Mouse (Mus musculus) MEL (cell line): ENCODE data around the gene Ror1. TPM values are rescaled to one million over a fixed set of nuclear protein-coding genes. Genes with fewer than 3 reads are reported as not detected.

ENCODE experiments used
- DNase-seq: peaks from one replicate; pipeline ENCODE4 v3.0.0; 2011; ENCODE audit warnings: low read depth, low spot score
- H3K27ac ChIP-seq: 2 replicates; pipeline ENCODE4 v1.5.1; 2012; ENCODE audit warnings: low read depth, mild to moderate bottlenecking, control low read depth, low read length, moderate library complexity; ENCODE audit not compliant: control insufficient read depth
- H3K27me3 ChIP-seq, 2 experiments: fragments of 150-350 bp in 1 of 2; sonication (generic) in 1 of 2; 2 replicates each; pipeline ENCODE4 v1.6.1; 2012; ENCODE audit warnings: low read length in 2 of 2, mild to moderate bottlenecking in 2 of 2, improper control_type of control experiment in 1 of 2, moderate library complexity in 1 of 2; ENCODE audit not compliant: insufficient read depth in 2 of 2, control insufficient read depth in 1 of 2
- H3K36me3 ChIP-seq, 2 experiments: 2 replicates each; pipeline ENCODE4 v1.6.1; 2012 to 2014; ENCODE audit warnings: low read length in 2 of 2, improper control_type of control experiment in 1 of 2, inconsistent platforms in 1 of 2, mild to moderate bottlenecking in 1 of 2; ENCODE audit not compliant: insufficient read depth in 2 of 2, control insufficient read depth in 1 of 2
- H3K4me1 ChIP-seq, 2 experiments: fragments of 150-350 bp in 1 of 2; sonication (generic) in 1 of 2; 2 replicates each; pipeline ENCODE4 v1.6.1; 2012; ENCODE audit warnings: low read length in 2 of 2, improper control_type of control experiment in 1 of 2, mild to moderate bottlenecking in 1 of 2; ENCODE audit not compliant: insufficient read depth in 2 of 2, control insufficient read depth in 1 of 2
- H3K4me3 ChIP-seq, 2 experiments: fragments of 150-350 bp in 1 of 2; sonication (generic) in 1 of 2; 2 replicates each; pipeline ENCODE4 v1.5.1; 2012; ENCODE audit warnings: low read depth in 2 of 2, low read length in 2 of 2, mild to moderate bottlenecking in 2 of 2, moderate library complexity in 2 of 2, control low read depth in 1 of 2, improper control_type of control experiment in 1 of 2; ENCODE audit not compliant: control insufficient read depth in 1 of 2, insufficient read depth in 1 of 2
- H3K79me2 ChIP-seq: 2 replicates; pipeline ENCODE4 v1.6.1; 2012; ENCODE audit warnings: mild to moderate bottlenecking, low read length, moderate library complexity; ENCODE audit not compliant: control insufficient read depth, poor library complexity, insufficient read depth
- H3K9ac ChIP-seq: 2 replicates; pipeline ENCODE4 v1.6.1; 2012; ENCODE audit warnings: low read depth, mild to moderate bottlenecking, control low read depth, low read length, moderate library complexity; ENCODE audit not compliant: control insufficient read depth, poor library complexity, severe bottlenecking
- H3K9me3 ChIP-seq: fragments of 150-350 bp; sonication (generic); replicated peaks from 2 replicates; pipeline ENCODE4 v1.6.1; 2012; ENCODE audit warnings: mild to moderate bottlenecking, low read length, improper control_type of control experiment, moderate library complexity; ENCODE audit not compliant: insufficient read depth
- BHLHE40 ChIP-seq: IDR thresholded peaks from 2 replicates; pipeline ENCODE4 v1.6.1; 2012; ENCODE audit warnings: low read depth, mild to moderate bottlenecking, inconsistent platforms, low read length, improper control_type of control experiment, borderline replicate concordance
- CHD1 ChIP-seq: IDR thresholded peaks from 2 replicates; pipeline ENCODE4 v1.6.1; 2012; ENCODE audit warnings: low read depth, mild to moderate bottlenecking, inconsistent platforms, low read length, improper control_type of control experiment
- CTCF ChIP-seq, 3 experiments: IDR thresholded peaks in 2 of 3; conservative IDR thresholded peaks in 1 of 3; 2 replicates each; pipeline ENCODE4 v1.5.1; 2011 to 2012; ENCODE audit warnings: low read length in 3 of 3, low read depth in 2 of 3, mild to moderate bottlenecking in 2 of 3, improper control_type of control experiment in 1 of 3, inconsistent platforms in 1 of 3, mixed read lengths in 1 of 3, moderate library complexity in 1 of 3; ENCODE audit not compliant: control insufficient read depth in 1 of 3, insufficient read depth in 1 of 3, poor library complexity in 1 of 3, severe bottlenecking in 1 of 3
- ETS1 ChIP-seq: IDR thresholded peaks from 2 replicates; pipeline ENCODE4 v1.6.1; 2012; ENCODE audit warnings: low read depth, mild to moderate bottlenecking, inconsistent platforms, low read length, improper control_type of control experiment, moderate library complexity
- GATA1 ChIP-seq: IDR thresholded peaks from 2 replicates; pipeline ENCODE4 v1.6.1; 2011; ENCODE audit warnings: low read depth, low read length, improper control_type of control experiment
- JUND ChIP-seq: IDR thresholded peaks from 2 replicates; pipeline ENCODE4 v1.6.1; 2011; ENCODE audit warnings: low read depth, mild to moderate bottlenecking, improper control_type of control experiment, low read length
- MAX ChIP-seq: IDR thresholded peaks from 2 replicates; pipeline ENCODE4 v1.6.1; 2011; ENCODE audit warnings: low read length, improper control_type of control experiment
- MAZ ChIP-seq: IDR thresholded peaks from 2 replicates; pipeline ENCODE4 v1.6.1; 2012; ENCODE audit warnings: low read depth, mild to moderate bottlenecking, inconsistent platforms, low read length, improper control_type of control experiment
- MEF2A ChIP-seq: IDR thresholded peaks from 2 replicates; pipeline ENCODE4 v1.6.1; 2014; ENCODE audit warnings: low read depth, mild to moderate bottlenecking, inconsistent platforms, low read length, improper control_type of control experiment; ENCODE audit not compliant: poor library complexity, insufficient replicate concordance, severe bottlenecking; ENCODE audit errors: extremely low read depth
- MYC ChIP-seq: IDR thresholded peaks from 2 replicates; pipeline ENCODE4 v1.6.1; 2011; ENCODE audit warnings: low read depth, mild to moderate bottlenecking, low read length, improper control_type of control experiment, moderate library complexity
- POLR2A ChIP-seq, 2 experiments: IDR thresholded peaks; 2 replicates each; pipeline ENCODE4 v1.6.1; 2011 to 2012; ENCODE audit warnings: low read length in 2 of 2, mild to moderate bottlenecking in 2 of 2, control low read depth in 1 of 2, improper control_type of control experiment in 1 of 2, low read depth in 1 of 2, moderate library complexity in 1 of 2; ENCODE audit not compliant: control insufficient read depth in 1 of 2, insufficient read depth in 1 of 2, poor library complexity in 1 of 2
- RCOR1 ChIP-seq: IDR thresholded peaks from 2 replicates; pipeline ENCODE4 v1.6.1; 2012; ENCODE audit warnings: low read depth, mild to moderate bottlenecking, inconsistent platforms, low read length, improper control_type of control experiment
- SMC3 ChIP-seq: IDR thresholded peaks from 2 replicates; pipeline ENCODE4 v1.6.1; 2011; ENCODE audit warnings: low read depth, low read length, improper control_type of control experiment
- TAL1 ChIP-seq: IDR thresholded peaks from 2 replicates; pipeline ENCODE4 v1.6.1; 2012; ENCODE audit warnings: mild to moderate bottlenecking, inconsistent platforms, low read length, moderate library complexity, mixed read lengths
- TBP ChIP-seq: IDR thresholded peaks from 2 replicates; pipeline ENCODE4 v1.8.0; 2011; ENCODE audit warnings: low read depth, low read length, improper control_type of control experiment
- TCF12 ChIP-seq: IDR thresholded peaks from 2 replicates; pipeline ENCODE4 v1.6.1; 2014; ENCODE audit warnings: low read depth, mild to moderate bottlenecking, inconsistent platforms, low read length, improper control_type of control experiment, moderate library complexity
- USF2 ChIP-seq, 2 experiments: IDR thresholded peaks; 2 replicates each; pipeline ENCODE4 v1.6.1; 2011 to 2012; ENCODE audit warnings: improper control_type of control experiment in 2 of 2, low read length in 2 of 2, borderline replicate concordance in 1 of 2, inconsistent platforms in 1 of 2, low read depth in 1 of 2, mild to moderate bottlenecking in 1 of 2; ENCODE audit not compliant: insufficient read depth in 1 of 2
- polyA plus RNA-seq, 2 experiments: library from polyadenylated mRNA; stranded (reverse) in 1 of 2; unstranded in 1 of 2; fragments of >175 nt in 1 of 2; fragments of >200 nt in 1 of 2; gene quantifications; 2 replicates each; pipeline versions ENCODE4 v1.2.1 to v1.2.4; 2012; ENCODE audit warnings: low replicate concordance in 2 of 2, low read depth in 1 of 2; ENCODE audit not compliant: insufficient read length in 2 of 2, insufficient read depth in 1 of 2, missing spikeins in 1 of 2
- total RNA-seq: library from RNA; depleted of rRNA; stranded (reverse); fragments of 300-350 nt; gene quantifications from 2 replicates; pipeline ENCODE4 v1.2.3, GENCODE M21; 2012

The Ror1 gene
- total and polyA plus RNA-seq, 3 experiments = not detected

DNA sequence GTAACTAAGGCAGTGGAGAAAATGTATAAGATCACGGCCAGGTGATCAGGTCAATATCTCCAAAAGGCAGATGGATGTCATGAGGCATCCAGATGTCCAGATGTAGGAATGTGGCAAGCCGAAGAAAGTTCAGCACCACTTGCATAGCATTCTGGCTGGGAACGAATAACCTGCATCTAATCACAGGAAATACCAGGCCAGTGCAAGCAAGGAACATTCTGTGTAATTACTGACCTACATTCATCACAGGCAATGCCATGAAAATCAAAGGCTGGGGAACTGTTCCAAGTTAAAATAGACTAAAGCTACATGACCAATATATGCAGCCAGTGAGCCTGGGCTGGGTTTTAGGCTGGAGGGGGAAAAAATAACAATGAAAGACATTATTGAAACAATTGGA, 140.7 kb downstream of the Ror1 start:
- no peaks in the 10 kb centered on the region for H3K36me3 ChIP-seq
- TF ChIP-seq ETS1 = no peak
- TF ChIP-seq GATA1 = no peak
- no peak for TF ChIP-seq MAZ
- TF ChIP-seq MAX = no peak
- no peak for TF ChIP-seq MEF2A
- no peak for TF ChIP-seq POLR2A (IDR thresholded peaks at IDR 0.05; ENCODE audit: control insufficient read depth in 1 of 2, insufficient read depth in 1 of 2, low read depth in 1 of 2, low read length in 2 of 2, poor library complexity in 1 of 2)
- TF ChIP-seq RCOR1 = no peak
- TF ChIP-seq JUND = no peak
- no peak for TF ChIP-seq BHLHE40
- no peak for TF ChIP-seq CHD1
- no peak for TF ChIP-seq SMC3
- TF ChIP-seq TAL1 = no peak
- no peak for TF ChIP-seq MYC
- no peak for TF ChIP-seq CTCF (IDR thresholded peaks at IDR 0.05 in 2 of 3, conservative IDR thresholded peaks at IDR 0.05 in 1 of 3; ENCODE audit: control insufficient read depth in 1 of 3, insufficient read depth in 1 of 3, low read depth in 2 of 3, low read length in 3 of 3, poor library complexity in 1 of 3, severe bottlenecking in 1 of 3)
- H3K79me2 ChIP-seq = no peaks in the 10 kb centered on the region
- no peaks in the 10 kb centered on the region for H3K9me3 ChIP-seq
- H3K4me3 ChIP-seq = no peak overlapping the region
- no peak for DNase-seq
- H3K27ac ChIP-seq = no peak overlapping the region
- H3K27me3 ChIP-seq = no peaks in the 10 kb centered on the region
- no peak overlapping the region for H3K9ac ChIP-seq
- H3K4me1 ChIP-seq = no peaks in the 10 kb centered on the region

DNA sequence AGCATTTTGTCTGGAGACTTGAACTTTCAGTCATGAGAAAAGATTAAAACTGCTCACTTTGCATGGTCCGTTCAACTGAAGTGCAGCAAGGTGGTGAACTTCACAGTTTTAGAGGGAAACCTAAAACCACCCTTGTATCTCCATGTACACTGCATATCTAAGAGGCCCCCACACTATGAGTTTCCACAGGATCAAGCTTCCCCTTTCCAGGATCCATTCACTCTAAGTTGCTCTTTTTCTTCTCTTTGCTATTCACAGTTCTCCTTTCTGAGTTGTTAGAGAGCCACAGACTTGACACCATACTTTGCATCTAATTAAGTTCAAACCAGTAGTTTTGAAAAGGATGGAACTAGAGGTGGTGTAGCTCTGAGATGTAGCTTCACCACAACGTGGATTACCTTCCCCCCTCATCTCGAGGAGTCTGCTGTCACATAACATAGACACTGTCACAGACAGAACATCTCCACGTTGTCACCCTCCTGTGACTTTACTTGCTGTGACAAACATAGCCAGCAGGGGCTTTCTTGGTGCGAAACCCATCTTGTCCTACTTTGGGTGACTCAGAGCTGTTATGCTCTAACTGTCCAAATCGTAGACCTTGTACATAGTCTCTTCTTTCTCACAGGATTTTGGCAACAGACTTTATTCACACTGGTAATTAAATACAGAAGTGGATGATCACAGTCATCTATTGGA, 146.6 kb downstream of the Ror1 start:
- H3K4me3 ChIP-seq = no peak overlapping the region
- H3K27ac ChIP-seq = no peak overlapping the region
- no peaks in the 10 kb centered on the region for H3K27me3 ChIP-seq
- no peaks in the 10 kb centered on the region for H3K79me2 ChIP-seq
- TF ChIP-seq USF2 (IDR thresholded peaks at IDR 0.05; ENCODE audit: borderline replicate concordance in 1 of 2, insufficient read depth in 1 of 2, low read depth in 1 of 2, low read length in 2 of 2) (no peak), TBP (no peak), TCF12 (no peak)
- no peak for DNase-seq
- no peak overlapping the region for H3K9ac ChIP-seq
- H3K36me3 ChIP-seq = no peaks in the 10 kb centered on the region
- H3K4me1 ChIP-seq = no peaks in the 10 kb centered on the region
- no peaks in the 10 kb centered on the region for H3K9me3 ChIP-seq
